Mouse (Mus musculus) embryo, embryonic 11.5 days (tissue): ENCODE measurements around the gene Kxd1.

ENCODE experiments used
- DNase-seq: peaks from one replicate; pipeline ENCODE4 v3.0.0-alpha.2; 2012; ENCODE audit warnings: low read depth, low spot score

Gene Kxd1

GRCm38 (mm10) chr8:70493692-70494415 lies 33.9 kb downstream of the Kxd1 start:
- DNase-seq: no peak

- DNase-seq: no peak
Measured at GRCm38 (mm10) chr8:70492664-70493640, 34.8 kb downstream of the Kxd1 start, which contains the start of gene Crlf1. Crlf1 (plus strand) TSS chr8:70493158.

GRCm38 (mm10) chr8:70490880-70491495 lies 36.8 kb downstream of the Kxd1 start:
- DNase-seq: no peak

- DNase-seq: no peak
Measured at GRCm38 (mm10) chr8:70490061-70490879, 37.5 kb downstream of the Kxd1 start.

GRCm38 (mm10) chr8:70489576-70489975 lies 38.2 kb downstream of the Kxd1 start:
- no peak for DNase-seq

- DNase-seq: no peak
Measured at GRCm38 (mm10) chr8:70488931-70489470, 38.8 kb downstream of the Kxd1 start.

- no peak for DNase-seq
Measured at GRCm38 (mm10) chr8:70487993-70488796, 39.6 kb downstream of the Kxd1 start.

GRCm38 (mm10) chr8:70486941-70487520 lies 40.7 kb downstream of the Kxd1 start, which contains the start of gene Tmem59l:
Tmem59l (minus strand) TSS chr8:70487358.
- no peak for DNase-seq

GRCm38 (mm10) chr8:70486191-70486681 lies 41.5 kb downstream of the Kxd1 start:
- DNase-seq: no peak

GRCm38 (mm10) chr8:70482943-70483342 lies 44.8 kb downstream of the Kxd1 start:
- no peak for DNase-seq

- DNase-seq: no peak
Measured at GRCm38 (mm10) chr8:70481908-70482307, 45.8 kb downstream of the Kxd1 start.

- no peak for DNase-seq
Measured at GRCm38 (mm10) chr8:70477269-70477982, 50.3 kb downstream of the Kxd1 start.

- peak; percentile 89 for DNase-seq
Measured at GRCm38 (mm10) chr8:70476333-70477268, 51.2 kb downstream of the Kxd1 start, which contains the start of gene Klhl26. Klhl26 (minus strand) TSS chr8:70476968.

- DNase-seq: no peak
Measured at GRCm38 (mm10) chr8:70471856-70472255, 55.9 kb downstream of the Kxd1 start.

GRCm38 (mm10) chr8:70469938-70470337 lies 57.8 kb downstream of the Kxd1 start:
- DNase-seq: no peak

- DNase-seq: no peak
Measured at GRCm38 (mm10) chr8:70469295-70469916, 58.4 kb downstream of the Kxd1 start.

GRCm38 (mm10) chr8:70468733-70469132 lies 59.0 kb downstream of the Kxd1 start:
- no peak for DNase-seq
